Mouse (Mus musculus): ENCODE measurements around the gene Gm2696. TPM values are rescaled to one million over a fixed set of nuclear protein-coding genes. Genes with fewer than 3 reads are reported as not detected.
"Not testable (repeated sequence)": the region's sequence is repeated elsewhere in the genome, so short reads cannot be mapped to it uniquely, and the experiment has no call there.

Gene Gm2696
- polyA plus RNA-seq (2014; fragmentation: Nextera tagmentation; extraction: Ambion mirVana): not detected in 2 replicates

DNA sequence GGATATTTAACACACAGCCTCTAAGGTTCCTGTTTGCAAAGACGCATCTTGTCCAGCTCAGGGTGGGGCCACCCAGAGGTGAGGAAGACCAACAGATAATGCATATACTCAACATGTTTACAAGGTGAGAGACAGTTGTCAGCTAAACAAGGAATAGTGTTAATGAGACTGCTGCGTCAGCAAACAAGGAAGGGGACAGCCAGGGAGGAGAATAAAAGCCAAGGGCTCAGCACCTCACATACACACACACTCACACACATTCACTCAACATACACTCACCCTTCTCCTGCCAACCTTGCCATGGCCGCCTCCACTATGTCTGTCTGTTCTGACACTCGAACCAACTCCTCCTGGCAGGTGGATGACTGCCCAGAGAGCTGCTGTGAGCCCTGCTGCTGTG, at the start of gene Gm2696:
Gm2696 (plus strand) TSS at position 301 of the 400 bp plus-strand sequence.
- no peak for ATAC-seq
- DNase-seq (ENCODE audit: low spot score): no peak
- H3K9me3 ChIP-seq (replicated peaks; ENCODE audit: control insufficient read depth, low read length): no peaks in the 10 kb centered on the region; the same call in 1 of the 2 replicates
- H3K4me2 ChIP-seq (ENCODE audit: low read length): no peak within 1 kb of the TSS
- no peaks in the 10 kb centered on the region for H3K27me3 ChIP-seq (replicated peaks; ENCODE audit: control insufficient read depth, insufficient read depth, low read length)
- WGBS: 58% methylated on average over 4 of the region's 4 CpGs
- H3K36me3 ChIP-seq (ENCODE audit: control insufficient read depth, insufficient read depth, low read length): no peaks in the 10 kb centered on the region
- no peaks in the 10 kb centered on the region for H3K4me1 ChIP-seq (ENCODE audit: control insufficient read depth, insufficient read depth, low read length)
- no peak within 1 kb of the TSS for H3K27ac ChIP-seq (ENCODE audit: low read depth, low read length)
- H3K4me3 ChIP-seq (ENCODE audit: low read depth, low read length): no peak within 1 kb of the TSS
- H3K9ac ChIP-seq (ENCODE audit: low read length): no peak within 1 kb of the TSS

DNA sequence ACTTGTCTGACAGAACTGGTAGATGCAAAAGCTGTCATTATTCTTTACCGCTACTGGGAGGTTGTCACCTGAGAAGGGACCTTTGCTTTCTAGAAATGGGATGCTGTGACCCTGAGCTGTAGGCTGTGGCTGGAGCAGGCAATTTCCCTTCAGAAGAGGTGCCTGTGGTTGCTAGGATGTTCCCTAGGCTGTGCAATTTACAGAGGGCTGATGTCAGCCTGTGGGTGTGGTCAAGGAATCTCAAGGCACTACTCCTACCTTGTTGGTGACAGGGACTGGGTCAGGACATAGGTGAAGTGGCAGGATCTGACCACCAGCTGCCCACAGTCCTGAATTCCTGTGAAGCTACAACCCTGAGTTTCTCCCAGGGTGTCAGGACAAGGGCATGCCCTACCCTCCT, 44.8 kb upstream of the Gm2696 start:
- Histone ChIP-seq H3K4me2 (ENCODE audit: low read length) (no peak overlapping the region), H3K27me3 (replicated peaks; ENCODE audit: control insufficient read depth, insufficient read depth, low read length) (no peaks in the 10 kb centered on the region), H3K9me3 (replicated peaks; ENCODE audit: control insufficient read depth, low read length) (no peaks in the 10 kb centered on the region), H3K27ac (ENCODE audit: low read depth, low read length) (no peak overlapping the region), H3K36me3 (ENCODE audit: control insufficient read depth, insufficient read depth, low read length) (no peaks in the 10 kb centered on the region), H3K9ac (ENCODE audit: low read length) (no peak overlapping the region), H3K4me3 (ENCODE audit: low read depth, low read length) (no peak overlapping the region), H3K4me1 (ENCODE audit: control insufficient read depth, insufficient read depth, low read length) (no peaks in the 10 kb centered on the region)
- no peak for ATAC-seq
- DNase-seq (ENCODE audit: low spot score): no peak
- 74% methylated on average over 1 of the region's 1 CpGs for WGBS

DNA sequence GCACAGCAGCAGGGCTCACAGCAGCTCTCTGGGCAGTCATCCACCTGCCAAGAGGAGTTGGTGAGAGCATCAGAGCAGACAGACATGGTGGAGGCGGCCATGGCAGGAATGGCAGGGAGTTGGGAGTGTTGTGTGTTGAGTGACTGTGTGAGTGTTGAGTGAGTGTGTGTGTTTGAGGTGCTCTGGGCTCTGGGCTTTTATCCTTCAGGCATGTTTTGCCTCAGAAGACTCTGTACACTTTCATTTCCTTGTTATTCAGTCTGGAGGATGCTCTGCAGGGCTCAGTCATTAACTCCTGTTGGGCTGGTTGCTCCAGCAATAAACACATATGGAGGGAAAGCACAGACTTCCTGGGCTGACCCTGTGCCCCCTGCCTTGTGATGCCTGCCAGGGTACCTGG, 43.3 kb upstream of the Gm2696 start, which contains the start of gene Gm3238:
Gm3238 (minus strand) TSS at position 101 of the 400 bp plus-strand sequence.
- not testable (repeated sequence) for H3K4me2 ChIP-seq (ENCODE audit: low read length); H3K36me3 ChIP-seq (ENCODE audit: control insufficient read depth, insufficient read depth, low read length); H3K4me1 ChIP-seq (ENCODE audit: control insufficient read depth, insufficient read depth, low read length); DNase-seq (ENCODE audit: low spot score); H3K9ac ChIP-seq (ENCODE audit: low read length); ATAC-seq; H3K9me3 ChIP-seq (replicated peaks; ENCODE audit: control insufficient read depth, low read length); H3K27me3 ChIP-seq (replicated peaks; ENCODE audit: control insufficient read depth, insufficient read depth, low read length); H3K4me3 ChIP-seq (ENCODE audit: low read depth, low read length); H3K27ac ChIP-seq (ENCODE audit: low read depth, low read length)
- WGBS: 71% methylated on average over 1 of the region's 1 CpGs

DNA sequence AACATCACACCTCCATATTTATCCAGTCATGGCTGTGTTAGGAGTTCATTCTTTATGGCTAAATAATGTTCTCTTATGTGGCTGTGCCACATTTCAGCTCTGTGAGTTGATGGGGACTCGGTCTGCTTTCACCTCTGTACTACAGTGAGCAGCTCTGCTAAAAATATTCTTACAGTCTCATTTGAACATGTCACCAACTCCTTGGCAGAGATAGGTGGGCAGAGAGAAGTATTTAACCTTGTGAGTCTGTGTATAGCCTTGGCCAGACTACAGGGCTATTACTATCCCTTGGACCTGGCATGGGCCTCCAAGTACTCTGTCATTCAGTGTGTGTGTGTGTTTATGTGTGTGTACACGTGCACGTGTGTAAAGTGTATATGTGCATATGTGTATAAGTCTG, 42.3 kb upstream of the Gm2696 start:
- H3K9me3 ChIP-seq (replicated peaks; ENCODE audit: control insufficient read depth, low read length); ATAC-seq: not testable (repeated sequence)

DNA sequence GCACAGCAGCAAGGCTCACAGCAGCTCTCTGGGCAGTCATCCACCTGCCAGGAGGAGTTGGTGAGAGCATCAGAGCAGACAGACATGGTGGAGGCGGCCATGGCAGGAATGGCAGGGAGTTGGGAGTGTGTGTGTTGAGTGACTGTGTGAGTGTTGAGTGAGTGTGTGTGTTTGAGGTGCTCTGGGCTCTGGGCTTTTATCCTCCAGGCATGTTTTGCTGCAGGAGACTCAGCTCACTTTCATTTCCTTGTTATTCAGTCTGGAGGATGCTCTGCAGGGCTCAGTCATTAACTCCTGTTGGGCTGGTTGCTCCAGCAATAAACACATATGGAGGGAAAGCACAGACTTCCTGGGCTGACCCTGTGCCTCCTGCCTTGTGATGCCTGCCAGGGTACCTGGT, 37.6 kb upstream of the Gm2696 start, which contains the start of gene Gm7138:
Gm7138 (minus strand) TSS at position 101 of the 400 bp plus-strand sequence.
- not testable (repeated sequence) for H3K9ac ChIP-seq (ENCODE audit: low read length); H3K27me3 ChIP-seq (replicated peaks; ENCODE audit: control insufficient read depth, insufficient read depth, low read length); DNase-seq (ENCODE audit: low spot score); H3K36me3 ChIP-seq (ENCODE audit: control insufficient read depth, insufficient read depth, low read length); H3K4me3 ChIP-seq (ENCODE audit: low read depth, low read length); ATAC-seq; H3K9me3 ChIP-seq (replicated peaks; ENCODE audit: control insufficient read depth, low read length); H3K4me2 ChIP-seq (ENCODE audit: low read length); H3K4me1 ChIP-seq (ENCODE audit: control insufficient read depth, insufficient read depth, low read length); H3K27ac ChIP-seq (ENCODE audit: low read depth, low read length)
- WGBS: 60% methylated on average over 1 of the region's 1 CpGs

More for the DNA sequence above, 42.3 kb upstream of the Gm2696 start:
- not testable (repeated sequence) for H3K27ac ChIP-seq (ENCODE audit: low read depth, low read length); H3K9ac ChIP-seq (ENCODE audit: low read length); H3K4me1 ChIP-seq (ENCODE audit: control insufficient read depth, insufficient read depth, low read length); H3K4me2 ChIP-seq (ENCODE audit: low read length); DNase-seq (ENCODE audit: low spot score); H3K27me3 ChIP-seq (replicated peaks; ENCODE audit: control insufficient read depth, insufficient read depth, low read length); H3K4me3 ChIP-seq (ENCODE audit: low read depth, low read length); H3K36me3 ChIP-seq (ENCODE audit: control insufficient read depth, insufficient read depth, low read length)
- 78% methylated on average over 1 of the region's 3 CpGs for WGBS

DNA sequence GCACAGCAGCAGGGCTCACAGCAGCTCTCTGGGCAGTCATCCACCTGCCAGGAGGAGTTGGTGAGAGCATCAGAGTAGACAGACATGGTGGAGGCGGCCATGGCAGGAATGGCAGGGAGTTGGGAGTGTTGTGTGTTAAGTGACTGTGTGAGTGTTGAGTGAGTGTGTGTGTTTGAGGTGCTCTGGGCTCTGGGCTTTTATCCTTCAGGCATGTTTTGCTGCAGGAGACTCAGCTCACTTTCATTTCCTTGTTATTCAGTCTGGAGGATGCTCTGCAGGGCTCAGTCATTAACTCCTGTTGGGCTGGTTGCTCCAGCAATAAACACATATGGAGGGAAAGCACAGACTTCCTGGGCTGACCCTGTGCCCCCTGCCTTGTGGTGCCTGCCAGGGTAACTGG, 32.0 kb upstream of the Gm2696 start, which contains the start of gene Gm3250:
Gm3250 (minus strand) TSS at position 101 of the 400 bp plus-strand sequence.
- H3K27me3 ChIP-seq (replicated peaks; ENCODE audit: control insufficient read depth, insufficient read depth, low read length); H3K4me3 ChIP-seq (ENCODE audit: low read depth, low read length); H3K27ac ChIP-seq (ENCODE audit: low read depth, low read length); H3K9me3 ChIP-seq (replicated peaks; ENCODE audit: control insufficient read depth, low read length); H3K4me2 ChIP-seq (ENCODE audit: low read length); H3K9ac ChIP-seq (ENCODE audit: low read length); H3K4me1 ChIP-seq (ENCODE audit: control insufficient read depth, insufficient read depth, low read length); ATAC-seq; DNase-seq (ENCODE audit: low spot score); H3K36me3 ChIP-seq (ENCODE audit: control insufficient read depth, insufficient read depth, low read length): not testable (repeated sequence)
- no CpG with 5 or more reads among the region's 1 CpGs for WGBS

DNA sequence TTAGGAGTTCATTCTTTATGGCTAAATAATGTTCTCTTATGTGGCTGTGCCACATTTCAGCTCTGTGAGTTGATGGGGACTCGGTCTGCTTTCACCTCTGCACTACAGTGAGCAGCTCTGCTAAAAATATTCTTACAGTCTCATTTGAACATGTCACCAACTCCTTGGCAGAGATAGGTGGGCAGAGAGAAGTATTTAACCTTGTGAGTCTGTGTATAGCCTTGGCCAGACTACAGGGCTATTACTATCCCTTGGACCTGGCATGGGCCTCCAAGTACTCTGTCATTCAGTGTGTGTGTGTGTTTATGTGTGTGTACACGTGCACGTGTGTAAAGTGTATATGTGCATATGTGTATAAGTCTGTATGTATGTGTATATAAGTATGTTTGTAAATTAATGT, 31.1 kb upstream of the Gm2696 start:
- H3K9me3 ChIP-seq (replicated peaks; ENCODE audit: control insufficient read depth, low read length); H3K4me1 ChIP-seq (ENCODE audit: control insufficient read depth, insufficient read depth, low read length); H3K27ac ChIP-seq (ENCODE audit: low read depth, low read length); H3K4me2 ChIP-seq (ENCODE audit: low read length); ATAC-seq; H3K36me3 ChIP-seq (ENCODE audit: control insufficient read depth, insufficient read depth, low read length); DNase-seq (ENCODE audit: low spot score); H3K27me3 ChIP-seq (replicated peaks; ENCODE audit: control insufficient read depth, insufficient read depth, low read length); H3K4me3 ChIP-seq (ENCODE audit: low read depth, low read length); H3K9ac ChIP-seq (ENCODE audit: low read length): not testable (repeated sequence)
- WGBS: 81% methylated on average over 1 of the region's 3 CpGs

DNA sequence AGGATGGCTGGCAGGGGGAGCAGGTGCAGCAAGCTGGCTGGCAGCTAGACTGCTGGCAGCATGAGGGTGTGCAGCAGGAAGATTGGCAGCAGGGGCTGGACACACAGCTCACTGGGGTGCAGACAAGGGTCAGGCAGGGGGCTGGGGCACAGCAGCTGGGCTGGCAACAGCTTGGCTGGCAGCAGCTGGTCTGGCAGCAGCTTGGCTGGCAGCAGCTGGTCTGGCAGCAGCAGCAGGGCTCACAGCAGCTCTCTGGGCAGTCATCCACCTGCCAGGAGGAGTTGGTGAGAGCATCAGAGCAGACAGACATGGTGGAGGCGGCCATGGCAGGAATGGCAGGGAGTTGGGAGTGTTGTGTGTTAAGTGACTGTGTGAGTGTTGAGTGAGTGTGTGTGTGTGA, 26.6 kb upstream of the Gm2696 start, which contains the start of gene Gm7137:
Gm7137 (minus strand) TSS at position 325 of the 400 bp plus-strand sequence.
- not testable (repeated sequence) for H3K9ac ChIP-seq (ENCODE audit: low read length); ATAC-seq; H3K27me3 ChIP-seq (replicated peaks; ENCODE audit: control insufficient read depth, insufficient read depth, low read length); H3K27ac ChIP-seq (ENCODE audit: low read depth, low read length); H3K4me2 ChIP-seq (ENCODE audit: low read length); H3K4me1 ChIP-seq (ENCODE audit: control insufficient read depth, insufficient read depth, low read length); DNase-seq (ENCODE audit: low spot score); H3K4me3 ChIP-seq (ENCODE audit: low read depth, low read length); H3K36me3 ChIP-seq (ENCODE audit: control insufficient read depth, insufficient read depth, low read length); H3K9me3 ChIP-seq (replicated peaks; ENCODE audit: control insufficient read depth, low read length)
- WGBS: no CpG with 5 or more reads among the region's 1 CpGs

DNA sequence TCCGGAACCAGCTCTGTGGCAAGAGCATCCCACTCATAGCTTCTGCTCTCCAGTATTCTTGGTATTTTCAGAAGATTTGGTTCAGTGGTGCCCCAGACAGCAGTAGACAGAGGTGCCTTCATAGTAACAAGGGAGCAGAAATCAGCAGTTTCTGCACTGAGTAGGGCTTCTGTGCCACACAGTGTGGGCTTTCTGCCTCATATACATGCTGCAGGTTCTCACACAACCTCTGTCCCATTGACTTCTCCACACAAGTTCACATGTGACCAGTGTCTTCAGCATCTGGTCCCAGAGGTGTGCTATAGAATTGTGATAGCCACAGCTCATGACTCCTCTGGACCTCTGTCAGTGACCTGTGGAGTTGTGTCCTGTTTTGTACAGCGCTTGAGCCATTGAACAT, 25.9 kb upstream of the Gm2696 start:
- Histone ChIP-seq H3K9ac (ENCODE audit: low read length) (no peak overlapping the region), H3K9me3 (replicated peaks; ENCODE audit: control insufficient read depth, low read length) (no peaks in the 10 kb centered on the region), H3K4me1 (ENCODE audit: control insufficient read depth, insufficient read depth, low read length) (no peaks in the 10 kb centered on the region), H3K27ac (ENCODE audit: low read depth, low read length) (no peak overlapping the region), H3K4me3 (ENCODE audit: low read depth, low read length) (no peak overlapping the region), H3K27me3 (replicated peaks; ENCODE audit: control insufficient read depth, insufficient read depth, low read length) (no peaks in the 10 kb centered on the region), H3K4me2 (ENCODE audit: low read length) (no peak overlapping the region), H3K36me3 (ENCODE audit: control insufficient read depth, insufficient read depth, low read length) (no peaks in the 10 kb centered on the region)
- ATAC-seq (no peak), DNase-seq (ENCODE audit: low spot score) (no peak)
- 87% methylated on average over 2 of the region's 2 CpGs for WGBS
